Mouse (Mus musculus) heart, postnatal 0 days (tissue): ENCODE measurements around the gene Hivep3. TPM values are rescaled to one million over a fixed set of nuclear protein-coding genes. Genes with fewer than 3 reads are reported as not detected.

ENCODE experiments used
- ATAC-seq: fragments of 200-750 bp; cut with Nextera tagmentation; 2 replicates; pipeline ENCODE4 v1.8.0; 2017; ENCODE audit warnings: low read depth, moderate number of reproducible peaks, moderate library complexity; ENCODE audit not compliant: insufficient read depth
- DNase-seq: peaks from one replicate; pipeline ENCODE4 v3.0.0-alpha.2; 2016; ENCODE audit warnings: low spot score
- H3K27ac ChIP-seq: fragments of 300-500 bp; sonication (generic); 2 replicates; pipeline ENCODE4 v1.5.1; 2014; ENCODE audit warnings: low read depth, mild to moderate bottlenecking
- H3K27me3 ChIP-seq: fragments of 300-500 bp; sonication (generic); 2 replicates; pipeline ENCODE4 v1.6.1; 2014; ENCODE audit warnings: low read length, mixed read lengths; ENCODE audit not compliant: control insufficient read depth, insufficient read depth
- H3K36me3 ChIP-seq: fragments of 300-500 bp; sonication (generic); replicated peaks from 2 replicates; pipeline ENCODE4 v1.6.1; 2014; ENCODE audit warnings: low read length, mixed read lengths; ENCODE audit not compliant: control insufficient read depth, insufficient read depth
- H3K4me1 ChIP-seq: fragments of 300-500 bp; sonication (generic); 2 replicates; pipeline ENCODE4 v1.6.1; 2014; ENCODE audit warnings: antibody characterized with exemption; ENCODE audit not compliant: control insufficient read depth, insufficient read depth
- H3K4me2 ChIP-seq: fragments of 300-500 bp; sonication (generic); 2 replicates; pipeline ENCODE4 v1.6.1; 2014; ENCODE audit warnings: low read depth, mild to moderate bottlenecking, low read length, moderate library complexity
- H3K4me3 ChIP-seq: fragments of 300-500 bp; sonication (generic); 2 replicates; pipeline ENCODE4 v1.5.1; 2014; ENCODE audit warnings: low read depth, low read length
- H3K9ac ChIP-seq: fragments of 300-500 bp; sonication (generic); replicated peaks from 2 replicates; pipeline ENCODE4 v1.6.1; 2014; ENCODE audit warnings: low read depth, low read length, mixed read lengths
- H3K9me3 ChIP-seq: fragments of 300-500 bp; sonication (generic); replicated peaks from 2 replicates; pipeline ENCODE4 v1.6.1; 2016; ENCODE audit warnings: low read length; ENCODE audit not compliant: control insufficient read depth
- CTCF ChIP-seq: IDR thresholded peaks from 2 replicates; pipeline ENCODE4 v1.5.1; 2016; ENCODE audit warnings: antibody characterized with exemption, control low read depth, low read depth
- EP300 ChIP-seq: IDR thresholded peaks from 2 replicates; pipeline ENCODE4 v1.6.1; 2016; ENCODE audit warnings: antibody characterized with exemption, low read depth
- WGBS: fragments of 180-500 bp; shearing (Covaris S2); extraction: QIAGEN DNeasy Blood & Tissue Kit; methylation state at CpG from one replicate; pipeline ENCODE4 v1.1.7; 2014; 5-methylcytosine and 5-hydroxymethylcytosine counted together
- polyA plus RNA-seq: library from polyadenylated mRNA; unstranded; fragments of >200 nt; fragmentation: Nextera tagmentation; extraction: Ambion mirVana; gene quantifications from 2 replicates; pipeline ENCODE4 v1.2.1, GENCODE M21; 2015
- total RNA-seq: library from RNA; depleted of rRNA; stranded (reverse); fragments of >200 nt; gene quantifications from 2 replicates; pipeline ENCODE4 v1.2.3, GENCODE M21; 2014; ENCODE audit warnings: low replicate concordance

Hivep3 gene
- total and polyA plus RNA-seq, 2 experiments from 2014 or later = 5.8 to 10.4 TPM

DNA sequence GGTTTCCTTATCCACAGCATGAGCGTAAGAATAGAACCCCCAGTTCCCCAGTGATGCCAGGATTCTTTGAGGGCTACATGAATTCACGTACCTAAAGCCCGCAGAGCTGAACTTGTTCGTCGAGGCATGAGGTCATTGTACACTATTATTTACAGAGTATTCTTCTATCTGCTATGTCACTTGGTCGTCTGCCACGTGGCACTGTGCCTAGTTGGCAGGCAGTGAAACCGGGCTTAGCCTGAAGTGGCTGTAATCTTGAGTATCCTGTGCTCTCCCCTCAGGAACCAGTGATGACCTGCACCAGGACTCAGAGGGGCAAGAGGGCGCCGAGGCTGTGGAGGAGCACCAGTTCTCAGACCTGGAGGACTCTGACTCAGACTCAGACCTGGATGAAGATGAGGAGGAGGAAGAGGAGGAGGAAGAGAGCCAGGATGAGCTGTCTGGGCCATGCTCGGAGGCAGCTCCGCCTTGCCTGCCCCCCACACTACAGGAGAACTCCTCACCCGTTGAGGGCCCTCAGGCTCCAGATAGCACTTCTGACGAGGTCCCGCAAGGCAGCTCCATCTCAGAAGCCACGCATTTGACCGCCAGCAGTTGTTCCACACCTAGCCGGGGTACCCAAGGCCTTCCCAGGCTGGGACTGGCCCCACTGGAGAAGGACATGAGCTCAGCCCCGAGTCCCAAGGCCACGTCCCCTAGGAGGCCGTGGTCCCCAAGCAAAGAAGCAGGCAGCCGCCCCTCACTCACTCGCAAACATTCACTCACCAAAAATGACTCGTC, 398.0 kb downstream of the Hivep3 start:
- WGBS = 36% methylated on average over 24 of the region's 24 CpGs
- Histone ChIP-seq H3K27me3 (peaks cover 8% of the 10 kb centered on the region; the same call in 1 of the 2 replicates), H3K9me3 (no peaks in the 10 kb centered on the region), H3K36me3 (no peaks in the 10 kb centered on the region), H3K27ac (no peak overlapping the region), H3K9ac (no peak overlapping the region), H3K4me3 (no peak overlapping the region), H3K4me2 (no peak overlapping the region), H3K4me1 (peaks cover 30% of the 10 kb centered on the region)
- TF ChIP-seq EP300 (0 out of 2 replicates have a peak, but pooled peaks have one; percentile 57), CTCF (no peak)
- ATAC-seq = peak; percentile 89
- DNase-seq = peak; percentile 92

DNA sequence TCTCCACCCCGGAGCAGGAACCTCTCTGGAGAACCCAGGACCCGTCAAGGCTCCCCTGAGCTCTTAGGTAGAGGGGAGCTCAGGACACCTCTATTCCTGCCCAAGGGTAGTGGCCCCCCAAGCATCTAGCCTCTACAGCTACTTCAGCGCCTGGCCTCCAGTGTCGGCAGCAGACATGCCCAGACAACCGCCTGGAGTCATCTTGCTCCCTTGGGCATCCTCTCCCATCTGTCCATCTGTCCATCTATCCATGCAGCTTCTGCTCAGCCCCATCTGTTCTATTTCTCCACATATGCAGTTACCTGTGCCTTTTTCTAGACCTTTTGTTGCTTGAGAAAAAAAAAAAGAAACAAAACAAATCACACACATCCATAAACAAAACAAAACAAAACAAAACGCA, 400.6 kb downstream of the Hivep3 start:
- WGBS = 91% methylated on average over 6 of the region's 6 CpGs

DNA sequence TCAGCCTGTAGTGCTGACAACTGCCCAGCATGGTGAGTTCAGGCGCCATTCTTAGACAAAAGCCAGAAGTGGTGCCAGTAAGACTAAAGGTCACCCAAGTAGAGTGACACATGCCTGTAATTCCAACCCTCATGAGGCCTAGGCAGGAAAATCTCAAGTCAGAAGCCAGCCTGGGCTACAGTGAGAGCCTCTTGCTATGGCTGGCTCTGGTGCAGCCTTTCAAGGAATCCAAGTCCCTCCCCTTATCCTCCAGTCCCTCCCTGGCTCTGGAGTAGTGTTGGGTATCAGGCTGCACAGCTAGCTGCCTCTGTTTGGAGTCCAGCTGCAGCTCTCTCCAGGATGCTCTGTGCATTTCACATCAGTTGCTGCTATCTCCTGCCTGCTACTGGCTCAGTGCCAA, 408.2 kb downstream of the Hivep3 start:
- ATAC-seq (peak; percentile 15; the same call in 1 of the 2 replicates), DNase-seq (no peak)
- Histone ChIP-seq H3K27me3 (no peaks in the 10 kb centered on the region), H3K9me3 (no peaks in the 10 kb centered on the region), H3K36me3 (no peaks in the 10 kb centered on the region), H3K4me3 (no peak overlapping the region), H3K9ac (no peak overlapping the region), H3K4me2 (no peak overlapping the region), H3K4me1 (peaks cover 29% of the 10 kb centered on the region), H3K27ac (no peak overlapping the region)
- 37% methylated on average over 1 of the region's 1 CpGs for WGBS
- TF ChIP-seq EP300 (no peak), CTCF (no peak)

More for the DNA sequence above, 400.6 kb downstream of the Hivep3 start:
- H3K9ac ChIP-seq = no peak overlapping the region
- ATAC-seq = no peak
- DNase-seq = no peak
- H3K4me3 ChIP-seq = no peak overlapping the region
- no peak overlapping the region for H3K27ac ChIP-seq
- TF ChIP-seq EP300 (no peak), CTCF (no peak)
- no peaks in the 10 kb centered on the region for H3K9me3 ChIP-seq
- H3K4me1 ChIP-seq = peaks cover 14% of the 10 kb centered on the region
- H3K27me3 ChIP-seq = peaks cover 8% of the 10 kb centered on the region; the same call in 1 of the 2 replicates
- H3K4me2 ChIP-seq = no peak overlapping the region
- no peaks in the 10 kb centered on the region for H3K36me3 ChIP-seq

DNA sequence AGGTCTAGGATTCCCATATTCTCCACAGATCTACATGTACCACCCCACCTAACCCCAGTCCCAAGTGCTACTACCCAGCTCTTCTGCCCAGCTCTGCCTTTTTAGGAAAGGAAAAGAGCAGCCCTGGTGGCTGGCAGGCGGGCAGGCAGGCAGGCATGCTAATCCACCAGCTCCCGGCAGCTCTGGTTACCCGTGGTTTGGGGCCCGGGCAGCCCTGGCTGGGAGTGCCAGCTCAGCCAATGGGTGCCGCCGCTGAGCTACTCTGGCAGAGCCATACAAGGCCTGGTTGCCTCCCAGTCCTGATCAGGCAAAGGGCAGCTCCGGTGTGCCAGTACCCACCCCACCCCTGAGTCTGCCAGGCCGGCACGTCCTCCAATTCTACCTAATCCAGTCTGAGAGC, 409.3 kb downstream of the Hivep3 start:
- Histone ChIP-seq H3K4me1 (peaks cover 29% of the 10 kb centered on the region), H3K4me2 (no peak overlapping the region), H3K27me3 (no peaks in the 10 kb centered on the region; the same call in 1 of the 2 replicates), H3K9me3 (no peaks in the 10 kb centered on the region), H3K27ac (no peak overlapping the region), H3K36me3 (no peaks in the 10 kb centered on the region), H3K4me3 (no peak overlapping the region), H3K9ac (no peak overlapping the region)
- no peak for DNase-seq
- no peak for ATAC-seq
- 85% methylated on average over 9 of the region's 9 CpGs for WGBS
- TF ChIP-seq CTCF = no peak
- no peak for TF ChIP-seq EP300

DNA sequence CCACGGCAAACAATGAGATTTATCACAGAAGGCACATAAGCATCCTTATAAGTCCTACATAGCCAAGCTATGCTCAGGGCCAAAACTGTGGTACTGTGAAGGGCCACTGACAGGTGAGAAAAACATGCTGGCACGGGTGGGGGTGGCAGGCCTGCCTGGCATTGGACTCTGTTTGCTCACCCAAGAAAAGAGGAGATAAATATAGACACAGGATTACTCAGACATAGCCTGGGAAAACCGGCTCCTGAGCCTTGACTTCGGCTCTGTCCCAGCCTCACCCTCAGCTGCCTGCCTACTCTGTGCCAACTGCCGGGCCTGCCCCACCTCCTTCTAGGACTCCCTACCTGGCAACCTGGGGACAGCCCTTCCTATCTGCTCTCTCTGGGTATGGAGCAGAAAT, 410.8 kb downstream of the Hivep3 start:
- no peaks in the 10 kb centered on the region; the same call in 1 of the 2 replicates for H3K27me3 ChIP-seq
- peaks cover 33% of the 10 kb centered on the region for H3K4me1 ChIP-seq
- H3K4me3 ChIP-seq = no peak overlapping the region
- TF ChIP-seq EP300 (no peak; the same call in 1 of the 2 replicates), CTCF (no peak)
- ATAC-seq (peak; percentile 42), DNase-seq (peak; percentile 61)
- H3K9me3 ChIP-seq = no peaks in the 10 kb centered on the region
- H3K27ac ChIP-seq = peak overlapping the region; percentile 79
- 31% methylated on average over 5 of the region's 5 CpGs for WGBS
- H3K9ac ChIP-seq = no peak overlapping the region
- H3K4me2 ChIP-seq = no peak overlapping the region
- H3K36me3 ChIP-seq = no peaks in the 10 kb centered on the region

DNA sequence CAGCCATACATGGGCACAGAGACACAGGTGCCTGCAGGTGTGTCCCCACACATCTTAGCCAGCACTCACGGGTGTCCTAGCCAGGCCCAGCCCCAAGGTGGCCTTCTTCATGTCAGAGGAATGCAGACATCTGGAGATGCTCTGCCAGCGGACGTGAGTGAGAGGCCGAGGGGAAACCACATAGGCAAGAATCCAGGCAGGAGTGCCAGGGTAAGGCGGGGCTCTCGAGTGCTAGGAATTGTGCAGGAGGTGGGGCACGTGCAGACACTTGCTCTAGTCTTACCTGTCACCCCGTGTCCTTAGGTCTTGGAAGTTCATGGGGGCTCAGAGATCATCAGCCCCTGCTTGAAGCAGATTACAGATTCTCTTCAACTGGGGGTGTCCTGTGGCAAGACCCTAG, 412.3 kb downstream of the Hivep3 start:
- Histone ChIP-seq H3K4me2 (no peak overlapping the region), H3K27ac (no peak overlapping the region), H3K9ac (no peak overlapping the region), H3K36me3 (no peaks in the 10 kb centered on the region), H3K4me3 (no peak overlapping the region), H3K4me1 (peaks cover 33% of the 10 kb centered on the region), H3K9me3 (no peaks in the 10 kb centered on the region), H3K27me3 (no peaks in the 10 kb centered on the region; the same call in 1 of the 2 replicates)
- no peak for TF ChIP-seq EP300
- no peak for TF ChIP-seq CTCF
- ATAC-seq (no peak), DNase-seq (no peak)
- 40% methylated on average over 8 of the region's 8 CpGs for WGBS
